Mouse (Mus musculus) kidney, adult 8-10 months (tissue): ENCODE results near the gene Cx3cl1.

Experiments used
- DNase-seq, 2 experiments: peaks; one replicate each; pipeline ENCODE4 v3.0.0; 2022

Cx3cl1 gene

DNA sequence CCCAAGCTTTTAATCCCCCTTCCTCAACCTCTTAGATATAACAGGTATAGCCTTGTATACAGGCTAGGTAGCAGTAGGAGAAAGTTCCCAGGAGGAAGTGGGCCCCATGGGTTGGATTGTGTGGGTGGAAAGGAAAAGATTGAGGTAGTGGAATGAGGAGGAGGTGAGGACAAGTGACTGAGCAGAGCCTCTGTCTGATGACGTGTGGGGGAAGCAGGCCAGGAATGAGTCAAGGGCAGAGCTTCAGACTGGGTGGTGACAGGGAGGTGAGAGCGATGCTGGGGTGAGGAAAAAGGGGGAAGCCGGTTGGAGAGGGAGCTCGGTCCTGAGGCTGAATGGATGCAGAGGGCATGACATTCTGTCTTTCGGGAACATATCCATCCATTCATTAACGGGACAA, 31.7 kb downstream of the Cx3cl1 start:
- no peak for DNase-seq

DNA sequence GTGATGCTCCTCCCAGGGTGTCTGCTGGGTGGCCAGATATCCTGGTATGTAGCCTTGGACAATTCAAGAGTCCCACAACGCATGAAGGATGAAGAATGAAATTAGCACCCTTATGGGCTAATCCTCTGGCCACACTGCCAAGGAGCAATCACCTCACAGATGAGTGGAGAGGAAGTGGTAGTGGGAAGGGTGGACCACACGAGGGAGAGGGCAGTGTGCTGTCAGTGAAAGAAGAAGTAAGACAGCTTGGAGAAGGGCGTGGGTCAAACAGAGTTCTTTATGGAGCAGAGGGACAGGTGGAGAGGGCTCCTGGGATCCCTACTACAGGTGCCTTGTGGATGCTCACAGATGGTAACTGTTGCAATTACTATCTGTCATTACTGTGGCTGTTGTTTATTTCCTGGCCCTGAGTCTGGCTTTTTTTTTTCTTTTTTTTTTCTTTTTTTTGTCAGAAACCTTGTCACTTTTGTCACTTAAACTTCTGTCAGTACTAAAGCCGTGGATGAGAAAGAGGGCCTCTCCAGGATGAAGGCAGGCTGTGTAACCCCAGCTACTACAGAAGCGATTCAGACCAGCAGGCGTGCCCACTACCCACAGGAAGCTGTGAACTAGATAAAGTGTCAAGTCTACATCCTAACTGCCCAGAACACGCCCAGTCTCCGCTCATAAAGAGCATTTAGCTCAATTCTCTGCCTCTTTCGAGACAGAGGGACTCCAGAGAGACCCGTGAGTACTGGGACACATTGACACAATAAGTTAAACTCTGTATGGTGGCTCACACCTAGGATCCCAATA, 32.9 kb downstream of the Cx3cl1 start:
- DNase-seq: no peak

DNA sequence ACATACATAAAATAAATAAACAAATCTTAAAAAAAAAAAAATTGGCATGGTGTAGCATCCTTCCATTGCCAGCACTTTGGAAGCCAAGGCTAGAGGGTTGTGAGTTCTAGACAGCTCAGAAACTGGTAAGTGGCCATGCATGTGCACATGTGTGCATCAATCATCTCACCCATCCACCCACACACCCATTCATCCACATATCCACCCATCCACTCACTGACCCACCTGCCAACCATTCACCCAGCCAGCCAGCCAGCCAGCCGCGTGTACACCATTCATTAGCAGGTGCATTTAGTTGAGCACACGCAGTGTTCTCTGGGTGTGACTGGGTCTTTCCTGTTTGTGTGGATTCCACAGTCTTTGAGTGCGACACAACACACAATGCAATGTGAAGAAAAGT, 34.0 kb downstream of the Cx3cl1 start:
- no peak for DNase-seq

DNA sequence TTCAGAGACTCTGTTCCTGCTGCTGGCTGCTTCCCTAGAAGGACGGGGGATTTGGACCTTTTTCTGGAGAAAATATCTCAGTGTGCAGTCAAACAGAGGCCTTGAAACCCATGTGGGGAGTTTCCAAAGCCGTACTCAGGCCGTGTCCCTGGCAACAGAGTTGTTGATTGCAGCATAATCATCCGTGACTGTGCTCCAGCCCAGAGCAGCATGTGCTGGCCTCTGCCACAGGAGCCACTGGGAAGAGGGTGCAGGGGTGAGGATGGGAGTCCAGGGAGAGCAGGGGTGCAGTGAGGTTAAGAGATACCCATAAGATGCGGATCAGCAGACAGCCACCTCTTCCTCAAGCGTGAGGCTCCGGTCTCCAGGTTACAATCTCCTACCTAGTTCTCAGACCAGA, 35.7 kb downstream of the Cx3cl1 start:
- no peak for DNase-seq

DNA sequence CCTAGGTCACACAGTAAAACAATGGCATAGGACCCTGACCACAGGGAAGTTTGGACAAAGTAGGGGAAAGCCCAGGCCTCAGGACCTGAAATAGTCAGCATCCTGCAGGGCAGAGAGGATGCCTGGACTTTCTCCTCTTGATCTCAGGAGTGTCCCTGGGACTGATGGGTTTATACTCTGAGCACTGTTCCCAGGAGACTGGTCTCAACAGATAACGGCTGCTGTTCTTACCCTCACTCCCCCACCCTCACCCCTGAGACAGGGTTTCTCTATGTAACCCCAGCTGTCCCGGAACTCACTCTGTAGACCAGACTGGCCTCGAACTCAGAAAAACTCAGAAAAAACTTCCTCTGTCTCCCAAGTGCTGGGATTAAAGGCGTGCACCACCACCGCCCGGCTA, 36.6 kb downstream of the Cx3cl1 start:
- no peak for DNase-seq

DNA sequence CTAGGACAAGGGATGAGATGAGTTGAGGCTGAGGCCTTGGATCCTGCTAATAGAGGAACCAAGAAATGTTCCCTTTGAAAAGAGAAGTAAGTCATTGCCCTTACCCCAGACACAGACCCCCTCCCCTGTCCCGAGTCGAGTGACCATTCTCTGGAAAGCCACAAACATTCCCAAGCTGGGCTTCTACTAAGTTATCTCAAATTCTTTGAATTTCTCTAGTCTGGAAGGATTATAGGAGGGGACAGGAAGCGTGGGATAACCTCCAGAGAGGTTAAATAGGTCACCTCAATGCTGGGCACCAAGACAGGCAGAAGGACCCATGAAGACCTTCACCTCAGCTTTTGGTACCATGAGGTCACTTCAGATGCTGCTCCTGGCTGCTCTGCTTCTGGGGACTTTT, 38.3 kb downstream of the Cx3cl1 start, which contains the start of gene Ccl17:
TSS of gene Ccl17 (plus strand) at position 301 of the 400 bp plus-strand sequence.
- DNase-seq: no peak

DNA sequence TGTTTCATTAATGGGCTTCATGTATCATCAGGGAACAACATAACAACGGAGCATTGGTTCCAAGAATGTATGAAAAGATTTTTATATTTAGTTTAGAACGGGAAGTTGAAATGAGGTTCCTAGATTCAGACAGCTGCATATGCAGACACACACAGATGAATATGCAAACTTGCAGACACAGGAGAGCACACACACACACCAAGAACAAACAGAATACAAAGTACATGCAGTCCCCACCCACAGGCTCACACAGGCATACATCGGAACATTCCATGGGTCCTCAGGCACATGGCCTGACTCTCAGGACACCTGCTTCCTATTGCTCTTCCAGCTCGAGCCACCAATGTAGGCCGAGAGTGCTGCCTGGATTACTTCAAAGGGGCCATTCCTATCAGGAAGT, 39.0 kb downstream of the Cx3cl1 start:
- no peak for DNase-seq

DNA sequence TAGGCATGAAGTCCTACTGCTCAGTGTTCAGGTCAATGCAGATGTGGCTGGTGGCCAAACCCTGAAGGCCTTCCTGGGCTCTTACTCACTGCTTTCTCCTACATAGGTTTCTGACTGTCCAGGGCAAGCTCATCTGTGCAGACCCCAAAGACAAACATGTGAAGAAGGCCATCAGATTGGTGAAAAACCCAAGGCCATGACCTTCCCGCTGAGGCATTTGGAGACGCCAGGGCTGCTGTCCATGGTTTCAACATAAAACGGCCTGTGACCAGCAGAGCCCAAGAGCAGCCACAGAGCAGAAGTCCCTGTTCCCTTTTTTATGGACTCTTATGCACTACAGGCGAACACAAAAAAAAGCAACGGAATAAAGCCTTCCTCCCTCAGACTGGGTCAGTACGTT, 39.8 kb downstream of the Cx3cl1 start:
- no peak for DNase-seq

DNA sequence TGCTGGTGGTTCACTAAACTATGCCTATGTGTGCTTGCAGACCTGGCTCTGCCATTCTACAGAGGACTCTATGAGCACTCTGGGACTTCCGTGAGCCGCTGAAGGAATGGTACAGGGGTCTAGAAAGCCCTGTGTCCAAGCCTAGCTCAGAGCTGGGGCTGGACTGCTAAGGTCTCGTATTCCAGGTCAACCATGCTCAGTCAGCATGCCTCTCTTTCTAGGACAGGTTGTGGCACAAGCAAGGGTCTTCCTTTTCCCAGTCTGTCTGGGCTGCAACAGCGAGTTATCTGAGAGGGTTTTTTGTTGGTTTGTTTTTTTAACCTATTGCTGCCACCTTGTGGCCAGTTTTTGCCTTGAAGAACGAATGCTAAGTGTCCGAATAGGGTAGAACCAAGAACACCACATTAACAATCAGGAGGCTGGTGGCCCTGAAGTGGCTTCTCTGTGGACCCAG, 40.9 kb downstream of the Cx3cl1 start:
- DNase-seq: peak; percentile 81 to 94

DNA sequence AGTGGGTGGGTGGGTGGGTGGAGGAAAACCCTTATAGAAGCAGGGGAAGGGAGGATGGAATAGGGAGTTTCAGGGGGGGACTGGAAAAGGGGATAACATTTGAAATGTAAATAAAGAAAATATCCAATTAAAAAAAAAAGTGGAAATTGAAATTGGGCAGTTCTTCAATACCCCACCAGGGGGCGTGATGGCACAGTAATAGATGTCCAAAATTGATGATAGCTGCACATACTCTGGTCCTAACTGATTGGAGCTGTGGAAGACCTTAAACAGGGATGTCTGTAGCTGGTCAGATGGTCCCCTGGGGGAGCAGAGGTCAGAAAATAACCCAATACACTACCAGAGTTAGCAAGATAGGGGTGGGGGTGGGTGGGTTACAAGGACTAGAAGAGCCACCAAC, 42.7 kb downstream of the Cx3cl1 start:
- DNase-seq: no peak

DNA sequence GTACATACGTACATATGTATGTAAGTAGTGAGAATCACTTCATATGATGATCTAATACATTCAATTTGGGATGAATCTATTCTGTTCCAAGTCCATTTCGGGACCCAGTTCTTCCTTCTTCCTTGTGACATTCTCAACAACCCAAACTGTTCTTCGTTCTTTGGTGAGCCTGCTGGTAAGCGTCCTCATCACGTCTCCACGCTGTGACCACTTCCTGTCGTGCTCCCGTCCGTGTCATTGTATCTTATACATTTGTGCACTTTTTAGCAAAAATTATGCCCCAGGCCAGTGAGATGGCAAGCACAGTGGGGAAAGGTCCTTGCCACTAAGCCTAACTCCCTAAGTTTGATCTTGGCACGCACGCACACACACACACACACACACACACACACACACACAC, 46.1 kb downstream of the Cx3cl1 start:
- no peak for DNase-seq

DNA sequence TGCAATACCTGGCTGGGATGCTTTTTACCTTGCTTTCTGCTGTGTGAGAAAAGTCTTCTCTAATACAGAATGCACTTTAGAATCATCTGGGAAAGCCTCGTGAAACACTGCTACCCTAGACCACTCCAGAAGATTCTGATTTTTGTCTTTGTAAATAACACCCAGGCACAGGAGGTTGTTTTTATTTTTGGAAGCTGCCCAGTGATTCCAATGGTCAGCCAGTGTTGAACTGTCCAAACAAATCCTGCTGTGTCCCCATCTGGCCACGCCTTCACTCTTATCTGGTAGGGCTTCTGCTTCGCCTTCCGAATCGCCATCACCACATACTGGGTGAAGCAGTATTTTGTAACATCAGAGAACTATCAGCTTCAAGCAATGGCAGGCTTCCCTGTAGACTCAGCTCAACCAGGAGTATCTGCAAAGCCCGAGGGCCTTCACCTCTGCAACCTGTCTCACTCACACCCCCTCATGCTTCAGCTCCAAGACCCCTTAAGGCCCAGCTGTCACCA, 47.9 kb downstream of the Cx3cl1 start:
- DNase-seq: no peak

DNA sequence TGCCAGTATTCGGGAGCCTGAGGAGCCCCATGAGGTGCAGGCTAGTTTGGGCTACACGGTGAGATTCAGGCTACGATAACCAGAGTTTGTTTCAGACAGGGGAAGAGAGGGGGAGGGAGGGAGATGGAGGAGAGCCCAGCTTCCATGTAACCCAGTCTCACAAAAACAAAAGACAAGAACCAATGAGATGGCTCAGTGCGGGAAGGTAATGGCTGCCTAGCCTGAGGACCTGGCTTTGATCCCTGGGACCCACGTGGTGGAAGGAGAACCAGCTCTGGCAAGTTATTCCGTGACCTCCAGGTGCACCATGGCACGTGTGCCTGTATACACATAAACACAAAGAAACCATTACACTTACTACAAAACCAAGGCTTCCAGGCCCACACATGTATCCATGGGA, 48.7 kb downstream of the Cx3cl1 start:
- DNase-seq: peak; percentile 64 to 75

DNA sequence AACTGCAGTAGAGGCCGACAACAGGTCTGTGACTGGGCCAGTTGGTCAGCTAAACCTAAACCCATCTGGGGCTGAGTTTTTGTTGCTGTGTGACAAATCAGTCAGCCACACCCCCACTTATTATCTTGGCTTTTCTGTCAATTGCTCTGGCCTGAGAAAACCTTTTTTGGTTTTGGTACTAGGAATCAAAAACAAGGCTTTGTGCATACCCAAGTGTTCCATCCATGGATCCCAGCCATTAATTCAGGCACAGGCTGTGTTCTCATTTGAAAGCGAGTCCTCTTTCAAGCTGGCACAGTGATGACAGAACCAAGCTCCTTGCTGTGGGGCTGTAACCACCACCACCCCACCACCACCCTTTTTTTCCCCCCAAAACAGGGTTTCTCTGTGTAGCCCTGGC, 49.6 kb downstream of the Cx3cl1 start:
- no peak for DNase-seq

DNA sequence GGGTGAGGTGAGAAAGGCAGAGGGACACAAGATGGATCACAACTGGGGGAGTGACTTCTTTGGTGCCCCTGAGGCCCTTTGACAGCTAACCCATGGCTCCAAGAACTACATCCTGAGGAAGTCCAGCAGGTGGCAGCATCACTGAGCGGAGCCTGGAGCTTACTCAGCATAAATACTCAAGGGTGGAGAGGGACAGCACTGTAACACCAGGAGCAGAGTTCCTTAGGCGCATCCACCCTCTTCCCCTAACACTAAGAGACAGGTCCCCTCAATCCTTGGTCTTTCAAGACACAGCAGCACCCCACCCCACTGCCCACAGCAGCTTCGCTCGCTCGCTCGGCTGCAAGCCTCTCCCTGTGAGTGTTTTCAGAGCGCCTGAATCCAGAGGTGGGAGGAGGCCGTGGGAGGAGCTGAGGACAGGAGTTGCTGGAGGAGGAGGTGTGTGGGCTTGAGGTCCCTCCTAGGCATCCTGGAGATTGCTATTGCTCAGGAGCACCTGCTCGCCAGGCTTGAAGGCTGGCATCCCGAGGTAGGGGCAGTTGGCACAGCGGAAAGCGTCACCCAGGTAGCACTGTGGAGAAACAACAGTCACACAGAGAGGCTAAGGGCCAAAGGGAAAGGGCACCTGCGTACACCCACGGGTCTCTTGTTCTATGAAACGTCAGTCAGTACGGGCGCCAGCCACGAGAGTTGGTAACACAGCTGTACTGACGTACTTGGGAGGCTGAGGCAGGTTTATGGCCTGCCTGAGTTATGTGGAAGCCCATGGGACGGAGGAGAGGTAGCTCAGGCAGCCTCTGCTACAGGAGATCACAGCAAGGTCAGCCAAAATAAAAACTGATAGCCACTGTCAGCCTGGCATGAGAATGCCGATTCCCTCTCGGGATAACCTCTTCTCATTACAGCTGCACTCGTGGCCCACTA, 51.1 kb downstream of the Cx3cl1 start:
- DNase-seq: peak; percentile 56 to 72

DNA sequence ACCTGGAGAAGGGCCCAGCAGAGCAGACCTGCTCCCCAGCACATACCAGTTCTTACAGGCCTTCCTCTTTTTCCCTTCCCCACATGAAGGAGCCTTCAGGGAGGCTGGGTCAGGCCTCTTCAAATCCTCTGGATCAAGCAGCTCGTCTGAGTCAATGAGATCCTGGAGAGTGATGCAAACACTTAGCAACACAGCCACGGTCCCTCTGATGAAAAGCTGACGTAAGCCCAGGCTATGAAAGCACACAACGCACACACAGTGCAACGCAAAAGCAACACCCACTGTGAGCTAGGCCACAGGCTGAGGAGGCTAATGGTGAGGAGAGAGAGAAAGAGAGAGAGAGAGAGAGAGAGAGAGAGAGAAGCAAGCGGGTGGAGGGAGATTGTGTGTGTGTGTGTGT, 53.4 kb downstream of the Cx3cl1 start:
- DNase-seq: no peak

DNA sequence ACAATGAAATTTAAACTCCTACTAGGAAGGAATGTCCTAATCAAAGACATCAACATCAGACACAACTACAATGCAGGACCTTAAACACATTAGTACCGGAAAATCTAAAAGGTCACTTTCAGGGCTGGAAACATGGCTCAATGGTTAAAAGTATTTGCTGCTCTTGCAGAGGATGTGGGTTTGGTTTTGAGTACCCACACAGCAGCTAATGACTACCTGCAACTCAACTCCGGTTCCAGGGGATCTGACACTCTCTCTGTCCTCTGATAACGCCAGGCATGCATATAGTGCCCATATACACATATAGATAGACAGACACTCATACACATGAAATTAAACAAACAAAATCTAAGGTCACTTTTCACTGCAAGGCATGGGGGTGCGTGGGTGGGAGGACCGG, 54.4 kb downstream of the Cx3cl1 start:
- DNase-seq: no peak

DNA sequence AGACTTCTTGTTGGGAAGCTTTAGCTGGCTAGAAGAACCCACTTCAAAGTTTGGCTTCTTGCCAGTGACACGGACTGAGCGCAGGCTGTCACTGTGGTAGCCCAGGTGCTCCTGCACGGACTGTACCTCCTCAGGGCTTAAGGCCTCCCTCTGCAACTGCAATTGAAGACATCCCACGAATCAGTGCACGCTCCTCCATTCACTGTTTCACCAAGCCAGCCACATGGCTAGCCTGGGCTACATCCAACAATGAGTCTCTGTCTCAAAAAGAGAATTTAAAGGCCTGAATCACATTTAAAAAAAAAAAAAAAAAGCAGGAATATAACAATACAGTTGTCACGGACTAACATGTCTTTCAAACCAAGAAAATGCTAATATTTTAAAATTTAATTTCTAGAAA, 56.5 kb downstream of the Cx3cl1 start:
- DNase-seq: no peak
